Comparison of ENCODE assay signal across 21 mouse cellular contexts in the genomic region with DNA sequence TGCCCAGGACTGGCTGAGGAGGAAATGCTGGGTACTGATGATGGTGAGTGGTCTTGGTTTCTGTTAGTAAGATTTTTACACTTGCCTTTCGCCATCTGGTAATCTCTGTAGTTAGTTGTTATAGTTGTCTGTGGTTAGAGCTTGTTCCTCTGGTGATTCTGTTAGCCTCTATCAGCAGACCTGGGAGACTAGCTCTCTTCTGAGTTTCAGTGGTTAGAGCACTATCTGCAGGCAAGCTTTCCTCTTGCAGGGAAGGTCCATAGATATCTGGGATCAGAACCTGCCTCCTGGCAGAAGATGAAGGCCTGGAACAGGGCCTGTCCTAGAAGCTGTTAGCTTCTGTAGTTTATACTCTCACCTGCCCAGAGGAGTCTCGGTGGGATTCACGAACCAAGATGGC. TPM values are rescaled to one million over a fixed set of nuclear protein-coding genes. Genes with fewer than 3 reads are reported as not detected.
DNase-seq lines count a peak whose midpoint lies in the region; TF ChIP-seq lines count a peak whose summit lies in the region.
"Not testable (repeated sequence)": the region's sequence is repeated elsewhere in the genome, so short reads cannot be mapped to it uniquely, and the experiment has no call there.
"Had no signal": no experiment of that assay in that cellular context is flagged by ENCODE, and none has a peak within 500 bp of the region (broad histone marks: within the 10 kb centered on the region; RNA-seq: fewer than 3 reads in every experiment).

No protein-coding gene starts in this region.

- intact Hi-C loops in heart, adult 2 months (cut with DNase I): not testable (repeated sequence)

- not testable (repeated sequence) for H3K27me3 ChIP-seq in heart, adult 2 months (ENCODE audit: control insufficient read depth, insufficient read depth, low read length)

- H3K4me1 ChIP-seq in heart, adult 2 months (ENCODE audit: control insufficient read depth, insufficient read depth, low read length): not testable (repeated sequence)

- H3K27ac ChIP-seq in heart, adult 2 months: not testable (repeated sequence)

- not testable (repeated sequence) for H3K4me3 ChIP-seq in heart, adult 2 months

- H3K79me2 ChIP-seq in heart, adult 2 months (replicated peaks; ENCODE audit: control insufficient read depth, insufficient read depth, low read length): not testable (repeated sequence)

- TF ChIP-seq CTCF in heart, adult 2 months (IDR thresholded peaks at IDR 0.05): not testable (repeated sequence)

- TF ChIP-seq POLR2A in heart, adult 2 months (IDR thresholded peaks at IDR 0.05; ENCODE audit: insufficient read depth, low read depth, low read length): not testable (repeated sequence)

- not testable (repeated sequence) for H3K36me3 ChIP-seq in heart, adult 2 months (ENCODE audit: control insufficient read depth, insufficient read depth, low read length)

- 60% methylated on average over 3 of the region's 3 CpGs for WGBS in heart, adult 2 months

- TF ChIP-seq EP300 in heart, adult 2 months (IDR thresholded peaks at IDR 0.05; ENCODE audit: insufficient read depth, low read depth, low read length): not testable (repeated sequence)

- peak; percentile 1 to 19 for DNase-seq in adrenal gland, adult 18-20 months (ENCODE audit: low spot score in 2 of 2)
- peak; percentile 8 for DNase-seq in gastrocnemius, adult 18-20 months (ENCODE audit: low spot score)
- DNase-seq in heart, adult 2 months: peak; percentile 1 to 11
- DNase-seq in kidney, adult 18-20 months: peak; percentile 1
- peak; percentile 2 to 9 for DNase-seq in layer of hippocampus, postnatal 10 days (ENCODE audit: low spot score in 2 of 2)
- peak; percentile 0 to 1 for DNase-seq in natural killer cell, adult 2 months (ENCODE audit: low spot score in 2 of 2)
- DNase-seq in testis, postnatal 10 days (ENCODE audit: low spot score): peak; percentile 31

- not testable (repeated sequence) for H3K9ac ChIP-seq in heart, adult 2 months (ENCODE audit: low read depth, low read length)

RNA-seq across cellular contexts. Expression of gene Gm7929, which starts 5.5 kb away (rescaled TPM):
- not detected for total RNA-seq in adrenal gland, adult 18-20 months (2021)
- not detected for total RNA-seq in gastrocnemius, adult 18-20 months (2021)
- not detected for total RNA-seq in heart, adult 2 months (2021)
- polyA plus RNA-seq in heart, adult 2 months (2012; rRNA removed): not detected in 2 replicates
- total RNA-seq in layer of hippocampus, postnatal 10 days (2021): not detected
- total RNA-seq: adrenal gland, postnatal 36 days; layer of hippocampus, postnatal 25 days had no signal
- polyA plus RNA-seq: embryonic facial prominence, embryonic 13.5 days; forebrain, embryonic 16.5 days; gonadal fat pad, adult 2 months; heart, embryonic 16.5 days; hindbrain, embryonic 14.5 days; intestine, embryonic 15.5 days; limb, embryonic 10.5 days; liver, embryonic 11.5 days; lung, embryonic 14.5 days; midbrain, embryonic 12.5 days; neural tube, embryonic 14.5 days; stomach, embryonic 14.5 days had no signal

RNA-seq across cellular contexts. Expression of gene Gm47189, which starts 16.3 kb away (rescaled TPM):
- total RNA-seq in adrenal gland, adult 18-20 months (2021): not detected
- total RNA-seq in gastrocnemius, adult 18-20 months (2021): not detected
- not detected for total RNA-seq in heart, adult 2 months (2021)
- polyA plus RNA-seq in heart, adult 2 months (2012; rRNA removed): not detected in 2 replicates
- total RNA-seq in layer of hippocampus, postnatal 10 days (2021): not detected
- total RNA-seq: adrenal gland, postnatal 36 days; layer of hippocampus, postnatal 25 days had no signal
- polyA plus RNA-seq: embryonic facial prominence, embryonic 13.5 days; forebrain, embryonic 16.5 days; gonadal fat pad, adult 2 months; heart, embryonic 16.5 days; hindbrain, embryonic 14.5 days; intestine, embryonic 15.5 days; limb, embryonic 10.5 days; liver, embryonic 11.5 days; lung, embryonic 14.5 days; midbrain, embryonic 12.5 days; neural tube, embryonic 14.5 days; stomach, embryonic 14.5 days had no signal

RNA-seq across cellular contexts. Expression of gene Gm8068, which starts 54.2 kb away (rescaled TPM):
- not detected for total RNA-seq in adrenal gland, adult 18-20 months (2021)
- not detected for total RNA-seq in gastrocnemius, adult 18-20 months (2021)
- total RNA-seq in heart, adult 2 months (2021): not detected
- polyA plus RNA-seq in heart, adult 2 months (2012; rRNA removed): not detected in 2 replicates
- total RNA-seq in layer of hippocampus, postnatal 10 days (2021): not detected
- total RNA-seq: adrenal gland, postnatal 36 days; layer of hippocampus, postnatal 25 days had no signal
- polyA plus RNA-seq: embryonic facial prominence, embryonic 13.5 days; forebrain, embryonic 16.5 days; gonadal fat pad, adult 2 months; heart, embryonic 16.5 days; hindbrain, embryonic 14.5 days; intestine, embryonic 15.5 days; limb, embryonic 10.5 days; liver, embryonic 11.5 days; lung, embryonic 14.5 days; midbrain, embryonic 12.5 days; neural tube, embryonic 14.5 days; stomach, embryonic 14.5 days had no signal
